Mouse (Mus musculus) lung, postnatal 14 days (tissue): ENCODE data around the gene Melk.

Experiments
- DNase-seq: peaks from one replicate; pipeline ENCODE4 v3.0.0; 2021

Gene Melk

DNA sequence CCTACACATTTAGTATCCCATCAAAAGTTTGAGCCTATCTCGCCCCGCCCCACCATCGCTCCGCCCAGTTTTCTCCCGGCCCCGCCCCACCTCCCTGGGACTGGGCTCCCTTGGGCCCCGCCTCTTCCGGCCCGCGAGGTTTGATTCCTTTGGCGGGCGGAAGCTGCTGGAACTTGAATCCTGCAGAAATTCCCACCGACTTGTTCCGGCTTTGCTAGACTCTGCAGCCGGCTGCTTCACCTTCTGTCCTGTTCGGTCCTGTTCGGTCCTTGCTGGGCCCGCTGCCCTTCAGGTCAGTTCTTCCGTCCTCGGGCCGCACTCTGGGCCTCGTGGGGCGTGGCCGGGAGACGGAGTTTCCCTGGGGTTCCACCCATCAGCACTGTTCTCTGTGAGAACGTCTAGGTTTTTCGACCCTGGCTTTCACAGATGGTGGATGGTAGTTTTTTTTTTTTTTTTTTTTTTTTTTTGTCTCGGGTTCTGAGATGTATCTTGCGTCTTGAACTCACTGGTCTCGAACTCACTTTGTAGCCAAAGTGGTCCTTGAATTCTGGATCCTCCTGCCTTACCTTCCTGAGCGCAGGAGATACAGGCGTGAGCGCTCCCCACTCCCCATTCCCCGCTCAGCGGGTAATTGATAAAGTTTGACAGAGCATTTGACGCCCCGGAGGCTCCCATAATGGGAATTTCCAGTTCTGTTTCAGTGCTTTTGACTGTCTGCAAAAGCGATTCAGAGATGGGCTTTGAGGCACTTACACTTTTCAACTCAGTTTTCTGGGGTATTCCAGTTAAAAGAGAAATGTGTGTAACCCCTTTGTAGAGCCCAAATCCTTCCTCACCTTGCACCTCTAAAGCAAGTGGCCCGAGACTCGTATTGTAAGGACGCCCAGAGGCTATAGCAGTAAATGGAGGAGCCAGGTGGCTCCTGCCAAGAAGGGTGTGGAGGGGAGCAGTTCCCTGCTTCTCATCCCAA lies at the start of gene Melk:
TSS of gene Melk (plus strand) at position 96 of the 970 bp plus-strand sequence.
- DNase-seq: peak; percentile 79

DNA sequence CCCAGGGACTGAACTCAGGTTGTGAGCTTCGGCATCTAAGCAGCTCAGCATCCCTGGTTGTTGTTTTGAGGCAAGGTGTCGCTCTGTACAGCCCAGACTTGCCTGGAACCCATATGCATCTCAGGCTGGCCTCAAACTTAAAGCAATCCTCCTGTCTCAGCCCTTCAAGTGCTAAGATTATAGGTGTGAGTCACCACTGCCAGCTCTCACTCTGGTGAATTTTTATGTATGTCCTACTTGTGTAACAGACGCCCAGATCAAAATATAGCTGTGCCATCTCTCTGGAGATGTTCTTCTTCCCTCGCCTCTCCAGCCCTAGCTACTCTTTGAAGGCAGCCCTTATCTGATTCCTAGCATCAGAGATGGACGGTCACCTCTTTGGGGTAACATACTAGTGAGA lies 49.2 kb upstream of the Melk start:
- no peak for DNase-seq

DNA sequence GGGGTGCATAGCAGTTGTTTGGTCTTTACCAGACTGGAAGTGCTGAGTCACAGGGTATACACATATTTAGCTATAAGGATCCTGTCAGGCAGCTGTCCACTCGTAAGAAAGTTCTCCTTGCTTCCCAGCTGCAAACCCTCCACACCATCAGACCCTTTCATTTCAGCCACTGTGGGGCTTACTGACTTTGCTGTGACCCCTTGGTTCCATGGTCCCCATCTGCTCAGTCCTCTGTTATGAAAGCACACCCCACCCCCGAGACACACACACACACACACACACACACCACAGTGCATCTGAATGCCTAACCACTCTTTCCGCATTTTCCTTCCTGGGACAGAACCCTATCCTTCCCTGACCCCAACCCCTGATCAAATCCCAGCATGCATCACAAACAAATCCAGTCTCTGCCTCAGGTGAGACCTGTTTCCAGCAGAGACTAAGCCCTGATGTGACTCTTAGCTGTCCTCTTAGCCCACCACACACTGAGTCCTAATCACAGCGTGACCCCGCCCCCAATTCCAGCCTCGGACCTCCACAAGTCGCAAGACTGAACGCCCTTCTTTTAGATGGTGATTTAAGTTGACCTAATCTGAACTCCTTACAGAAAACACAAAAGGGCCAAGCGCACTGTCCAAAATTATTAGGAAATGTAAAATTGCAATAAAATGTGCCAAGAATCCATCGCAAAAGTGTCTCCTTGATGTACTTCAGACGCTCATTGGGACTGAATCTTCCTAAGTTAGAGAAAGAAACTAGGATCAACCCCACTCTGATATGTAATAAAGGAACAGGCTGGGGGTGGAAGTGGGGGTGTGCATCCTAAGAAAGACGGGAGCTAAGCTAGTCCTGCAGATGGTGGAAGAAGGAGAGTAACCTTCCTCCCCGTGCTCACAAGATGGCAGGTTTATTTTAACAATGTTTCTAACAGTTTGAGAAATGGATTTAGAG lies 48.4 kb upstream of the Melk start:
- peak; percentile 14 for DNase-seq

DNA sequence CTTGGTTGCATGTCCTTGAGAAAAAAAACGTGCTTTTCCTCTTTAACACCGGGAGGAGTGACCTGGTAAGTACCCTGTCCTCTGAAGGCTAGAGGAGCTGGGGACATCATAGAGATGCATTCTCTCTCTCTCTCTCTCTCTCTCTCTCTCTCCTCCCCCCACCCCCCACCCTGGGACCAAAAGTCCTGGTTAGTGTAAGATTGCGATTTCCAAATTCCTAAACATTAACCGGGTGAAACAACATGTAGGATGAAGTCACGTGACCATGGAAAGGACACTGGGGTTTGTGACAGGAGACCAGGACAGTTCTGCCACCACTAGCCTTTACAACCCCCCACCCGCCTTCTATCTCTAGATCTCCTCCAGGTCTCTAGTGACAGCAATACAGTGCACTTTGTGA lies 47.5 kb upstream of the Melk start:
- no peak for DNase-seq

DNA sequence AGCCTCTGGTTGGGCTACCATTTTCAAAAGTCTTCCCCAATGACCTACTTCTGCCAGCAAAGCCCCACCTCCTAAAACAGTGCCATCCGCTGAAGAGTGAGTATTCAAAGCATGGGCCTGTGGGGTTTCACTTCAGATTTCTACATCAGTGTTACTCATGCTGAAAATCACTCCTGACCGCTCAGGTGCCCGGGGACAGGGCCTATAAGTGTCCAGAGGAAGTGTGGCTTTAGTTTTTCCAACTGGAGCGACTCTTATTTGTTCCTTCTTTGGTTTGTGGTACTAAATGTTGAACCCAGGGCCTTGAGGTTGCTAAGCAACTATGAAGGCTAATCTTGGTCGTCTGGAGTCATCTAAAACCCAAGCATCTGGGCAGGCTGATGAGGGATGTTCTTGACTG lies 46.1 kb upstream of the Melk start:
- DNase-seq: no peak

DNA sequence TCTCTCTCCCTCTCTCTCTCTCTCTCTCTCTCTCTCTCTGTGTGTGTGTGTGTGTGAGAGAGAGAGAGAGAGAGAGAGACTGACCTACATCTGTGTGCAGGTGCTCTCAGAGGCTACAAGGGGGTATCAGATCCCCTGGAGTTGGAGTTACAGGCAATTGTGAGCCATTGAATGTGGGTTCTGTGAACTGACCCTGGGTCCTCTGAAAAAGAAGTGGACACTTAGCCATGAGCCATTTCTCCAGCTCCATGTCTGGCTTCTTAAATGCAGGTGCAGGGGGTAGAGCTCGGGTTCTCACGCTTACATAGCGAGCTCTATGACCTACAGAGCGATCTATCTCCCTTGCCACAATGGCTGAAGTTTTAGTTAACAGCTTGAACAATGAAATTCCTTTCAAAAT lies 41.5 kb upstream of the Melk start:
- DNase-seq: no peak

DNA sequence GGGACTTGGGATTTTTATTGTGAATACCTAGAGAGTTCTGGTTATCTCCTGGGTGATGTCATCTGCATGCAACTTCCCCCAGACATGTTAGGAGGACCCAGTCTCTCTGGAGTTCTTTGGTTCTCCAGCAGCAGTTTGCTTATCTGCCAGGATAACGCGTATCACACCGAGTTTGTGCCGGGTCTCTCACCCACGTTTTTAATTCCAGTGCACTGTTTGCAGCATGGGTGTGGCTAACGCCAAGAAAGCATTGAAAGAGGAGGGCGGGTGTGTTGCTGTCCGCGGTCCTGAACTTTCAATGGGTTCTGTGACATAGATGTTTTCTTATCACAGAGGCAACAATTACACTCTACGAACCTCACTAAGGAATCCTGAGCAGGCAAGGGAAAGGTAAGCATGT lies 40.4 kb upstream of the Melk start:
- peak; percentile 77 for DNase-seq

DNA sequence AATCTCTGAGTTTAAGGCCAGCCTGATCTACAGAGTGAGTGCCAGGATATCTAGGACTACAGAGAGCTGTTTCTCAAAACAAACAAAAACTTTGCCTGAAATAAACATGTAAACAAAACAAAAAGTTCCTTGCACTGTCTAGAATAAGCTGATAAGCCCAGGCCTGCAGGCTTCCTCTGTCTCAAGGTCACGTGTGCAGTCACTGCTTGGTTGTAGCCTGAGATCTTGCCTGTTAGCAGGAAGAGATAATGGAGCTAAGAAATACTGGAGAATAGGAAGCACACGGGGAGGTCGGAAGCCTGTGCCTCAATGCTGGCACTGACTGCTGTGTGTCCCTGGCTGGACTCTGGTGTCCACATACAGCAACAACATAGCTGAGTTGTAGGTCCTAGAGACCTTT lies 35.2 kb upstream of the Melk start:
- DNase-seq: no peak

DNA sequence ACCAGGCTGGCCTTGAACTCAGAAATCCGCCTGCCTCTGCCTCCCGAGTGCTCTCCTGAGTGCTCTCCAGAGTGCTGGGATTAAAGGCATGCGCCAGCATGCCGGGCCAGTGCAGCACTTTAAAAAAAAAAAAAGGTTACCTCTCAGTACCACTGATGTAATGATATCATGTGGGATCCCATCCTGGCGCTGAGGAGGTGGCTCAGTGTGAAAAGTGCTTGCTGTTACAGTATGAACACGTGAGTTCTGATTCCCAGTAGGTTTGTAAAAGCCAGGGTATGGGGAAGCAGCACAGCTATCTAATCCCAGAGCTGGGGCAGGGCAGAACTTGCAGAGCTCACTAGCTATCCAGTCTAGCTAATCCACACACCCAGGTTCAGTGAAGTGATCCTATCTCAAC lies 33.2 kb upstream of the Melk start:
- DNase-seq: no peak

DNA sequence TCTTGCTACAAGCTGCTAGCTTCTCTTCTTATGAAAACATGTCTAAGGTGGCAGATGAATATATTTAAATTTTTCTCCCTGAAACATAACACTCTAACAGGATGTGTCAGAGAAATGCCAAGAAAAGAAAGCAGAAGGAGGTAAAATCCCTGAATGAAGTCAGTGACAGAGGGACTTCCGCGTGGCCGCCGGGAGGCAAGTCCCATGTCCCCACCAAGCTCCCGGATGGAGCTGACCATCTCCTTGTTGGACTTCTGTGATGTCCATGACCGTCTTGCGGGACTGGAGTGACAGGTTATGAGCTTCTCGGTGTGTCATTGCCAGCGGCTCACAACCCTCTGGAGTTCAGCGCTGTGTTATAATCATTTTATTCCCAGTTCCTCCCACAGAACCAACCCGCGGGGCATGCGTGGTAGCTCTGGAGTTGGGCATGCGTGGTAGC lies 31.3 kb upstream of the Melk start:
- no peak for DNase-seq

DNA sequence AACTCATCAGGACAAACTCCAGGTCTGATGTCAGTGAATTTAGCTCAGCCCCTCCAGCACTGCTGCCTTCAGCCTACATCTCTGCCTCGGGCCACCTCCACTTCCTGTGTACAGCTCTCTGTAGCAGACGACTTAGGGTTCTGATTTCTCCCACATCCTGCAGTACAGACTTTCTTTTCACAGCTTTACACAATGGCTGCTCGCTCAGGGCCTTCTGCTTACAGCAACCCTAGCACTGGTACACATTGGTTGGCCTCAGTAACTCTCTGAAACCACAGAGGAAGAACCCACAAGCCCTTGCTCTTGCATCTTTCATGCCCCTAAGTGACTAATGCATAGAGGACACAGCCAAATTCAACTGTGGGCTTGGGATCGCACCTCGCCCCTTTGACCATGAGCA lies 29.5 kb upstream of the Melk start:
- no peak for DNase-seq

DNA sequence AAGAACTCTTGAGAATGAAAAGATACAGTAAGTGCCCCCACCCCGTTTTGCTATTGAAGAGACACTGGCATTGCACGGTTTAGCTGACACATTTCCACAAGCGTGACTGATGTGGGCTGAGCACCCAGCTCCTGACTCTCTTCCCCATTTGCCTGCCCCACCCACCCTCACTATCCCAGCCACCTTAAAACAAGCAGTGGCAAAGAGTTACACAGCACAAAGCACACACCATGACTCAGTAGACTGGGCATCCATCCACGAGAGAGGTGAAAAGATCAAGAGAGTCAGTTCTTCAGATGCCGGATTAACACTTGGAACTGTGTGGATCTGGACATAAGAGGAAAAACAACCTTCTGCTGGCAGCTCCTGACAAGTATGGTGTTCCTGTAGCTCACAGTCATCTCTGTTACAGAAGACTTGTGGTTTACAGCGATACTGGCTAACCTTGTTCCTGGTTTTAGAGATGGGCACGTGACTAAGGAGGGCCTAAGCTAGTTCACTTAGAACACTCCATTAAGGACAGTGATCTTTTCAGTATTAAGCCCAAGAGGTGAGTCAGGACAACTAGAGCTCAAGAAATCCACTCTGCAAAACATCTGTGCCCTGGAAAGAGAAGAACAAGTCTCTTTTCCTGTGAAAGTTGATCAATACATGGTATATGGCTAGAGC lies 18.9 kb upstream of the Melk start:
- DNase-seq: no peak

DNA sequence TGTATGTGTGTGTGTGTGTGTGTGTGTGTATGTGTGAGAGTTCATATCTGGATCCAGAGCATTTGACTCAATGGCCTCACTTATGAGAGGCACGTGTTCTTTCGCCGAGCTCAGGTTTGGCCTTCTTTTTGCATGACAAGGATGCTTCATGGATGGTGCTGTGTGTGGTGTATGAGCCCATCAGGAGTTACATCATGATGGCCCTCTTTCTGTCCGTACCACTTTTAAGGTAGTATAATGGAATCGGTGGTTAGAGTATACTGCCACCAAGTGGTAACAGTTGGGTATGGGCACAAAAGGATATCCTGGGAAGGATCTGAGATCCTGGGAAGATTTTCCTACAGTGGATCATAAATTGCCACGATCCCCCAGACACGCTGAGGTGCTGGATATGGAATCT lies 8.1 kb upstream of the Melk start:
- DNase-seq: peak; percentile 51

DNA sequence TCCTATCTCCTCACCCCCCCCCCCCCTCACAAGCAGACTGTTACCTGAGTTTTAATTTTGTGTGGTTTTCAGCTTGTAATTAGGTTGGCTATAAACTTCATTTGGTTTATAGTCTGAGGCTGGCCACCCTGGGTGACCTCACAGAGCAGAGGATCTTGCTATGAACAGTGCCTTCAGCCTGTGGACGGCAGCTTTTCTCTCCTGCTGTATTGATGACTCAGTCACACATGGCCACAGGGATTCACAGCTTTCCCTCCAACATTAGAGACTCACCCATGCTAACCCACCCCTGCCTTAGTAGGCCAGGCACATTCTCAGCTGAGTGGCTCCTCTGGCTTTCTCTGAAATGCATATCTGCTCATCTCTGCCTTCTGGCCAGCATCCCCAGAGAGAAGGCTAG lies 4.8 kb upstream of the Melk start:
- DNase-seq: no peak

DNA sequence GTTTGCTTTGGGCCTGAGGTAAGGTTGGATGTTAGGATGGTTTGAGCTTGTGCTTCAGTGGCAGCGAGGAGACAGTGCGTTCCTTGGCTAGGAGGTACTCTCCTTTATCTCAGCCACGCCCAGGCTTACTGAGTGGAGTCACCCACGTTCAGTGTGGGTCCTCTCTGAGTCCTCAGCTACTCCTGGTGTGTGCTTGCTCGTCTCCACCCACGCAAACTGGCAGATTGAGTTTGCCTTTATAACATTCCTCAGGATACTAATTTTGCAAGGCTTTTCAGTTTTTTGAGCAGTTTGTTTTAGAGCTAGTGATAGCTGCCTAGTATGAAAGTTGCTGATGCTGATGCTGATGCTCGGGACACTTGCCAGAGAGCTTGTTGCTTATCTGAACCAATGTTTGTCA lies 5.9 kb downstream of the Melk start:
- no peak for DNase-seq

DNA sequence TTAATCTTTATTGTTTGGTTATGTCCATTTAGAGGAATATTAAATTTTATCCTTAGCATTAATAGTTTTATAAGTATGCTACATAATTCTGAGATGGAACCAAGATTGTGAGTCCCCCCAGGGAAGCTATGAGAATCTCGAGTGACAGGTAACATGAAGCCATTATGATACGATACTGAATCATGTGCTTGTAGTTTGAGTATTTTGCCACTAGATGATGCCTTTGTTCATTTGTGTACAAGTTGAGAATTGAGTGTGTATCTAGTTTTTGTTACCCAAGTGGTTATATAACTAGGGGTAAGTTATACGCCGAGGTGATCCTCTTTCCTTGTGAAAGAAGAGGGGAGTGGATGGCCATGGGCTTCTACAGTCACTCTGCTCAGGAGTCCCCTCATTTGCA lies 9.8 kb downstream of the Melk start:
- no peak for DNase-seq

DNA sequence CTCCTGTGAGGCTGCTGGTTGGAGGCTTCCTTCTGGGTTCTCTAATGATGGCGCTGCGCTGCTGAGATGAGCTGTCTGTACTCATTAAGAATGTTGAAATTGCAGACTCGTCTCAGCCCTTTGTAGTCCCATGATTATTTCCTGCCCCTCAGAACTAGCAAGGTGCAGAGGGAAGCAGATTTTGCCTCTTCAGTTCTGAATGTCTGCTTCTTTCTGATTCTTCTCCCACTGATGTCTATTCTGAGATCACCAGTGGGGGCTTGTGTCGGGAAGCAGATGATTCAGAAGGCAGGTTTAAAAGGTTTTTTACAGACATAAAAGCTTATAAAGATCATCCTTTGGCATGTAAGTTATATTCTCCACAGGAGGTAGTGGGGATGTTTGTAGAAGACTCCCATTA lies 10.2 kb downstream of the Melk start:
- no peak for DNase-seq

DNA sequence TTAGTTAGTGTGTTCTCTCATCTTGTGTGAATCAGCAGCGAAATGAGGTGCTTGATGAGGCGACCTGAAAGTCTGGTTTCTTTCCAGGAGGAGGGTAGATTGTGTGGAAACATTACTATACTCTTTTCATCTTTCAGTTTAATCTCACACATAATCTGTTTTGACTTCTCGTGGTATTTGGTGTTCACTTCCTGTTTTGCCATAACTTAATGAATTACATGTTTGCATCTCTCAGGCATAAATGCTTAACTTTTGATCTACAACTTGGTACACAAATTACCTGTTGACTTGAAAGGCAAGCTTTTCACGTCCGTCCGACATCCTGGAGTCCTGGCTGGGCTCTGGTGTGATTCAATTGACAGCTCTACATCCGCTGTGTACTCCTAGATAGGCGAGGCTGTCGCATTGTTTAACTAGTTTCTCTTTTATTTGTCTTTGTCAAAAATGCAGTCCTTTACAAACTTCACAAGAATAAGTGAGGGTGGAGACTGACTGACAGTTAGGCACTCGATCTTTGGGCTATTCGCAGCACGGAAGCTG lies 15.7 kb downstream of the Melk start:
- DNase-seq: no peak

DNA sequence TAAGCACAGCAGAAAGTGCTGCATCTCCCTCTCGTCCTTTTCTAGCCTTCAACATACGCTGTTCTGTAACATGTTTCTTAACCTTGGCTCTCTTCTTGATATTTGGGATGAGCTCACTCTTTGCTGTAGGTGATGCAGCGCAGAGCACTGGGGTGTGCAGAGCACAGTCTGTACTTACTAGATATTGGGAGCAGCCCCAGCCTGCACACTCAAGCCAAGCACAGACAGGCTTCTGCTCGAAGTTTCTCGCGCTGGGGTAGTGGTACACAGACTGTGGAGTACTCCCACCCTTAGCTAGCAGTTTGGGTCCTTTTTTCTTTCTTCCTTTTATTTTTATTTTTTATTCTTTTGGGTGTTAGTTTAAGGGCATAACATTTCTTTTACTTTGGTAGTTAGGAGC lies 19.8 kb downstream of the Melk start:
- DNase-seq: no peak

DNA sequence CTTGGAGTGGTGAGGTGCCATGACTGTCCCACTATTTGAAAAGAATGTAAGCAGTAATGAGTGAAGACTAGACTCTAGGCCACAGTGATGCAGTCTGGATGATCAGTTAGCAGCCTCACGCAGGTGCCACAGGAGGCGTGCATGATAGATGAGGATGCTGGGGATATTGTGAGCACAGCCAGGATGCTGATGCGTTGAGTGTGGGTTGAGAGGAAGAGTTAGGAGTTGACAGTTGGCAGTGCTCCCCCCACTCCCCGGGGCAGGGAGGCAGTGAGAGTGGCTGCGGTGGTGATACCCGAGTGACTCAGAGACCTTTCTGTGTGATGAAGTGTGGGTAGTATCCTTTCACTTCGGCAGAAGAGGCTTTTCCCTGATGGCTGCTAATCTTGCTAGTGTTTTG lies 21.4 kb downstream of the Melk start:
- DNase-seq: no peak

DNA sequence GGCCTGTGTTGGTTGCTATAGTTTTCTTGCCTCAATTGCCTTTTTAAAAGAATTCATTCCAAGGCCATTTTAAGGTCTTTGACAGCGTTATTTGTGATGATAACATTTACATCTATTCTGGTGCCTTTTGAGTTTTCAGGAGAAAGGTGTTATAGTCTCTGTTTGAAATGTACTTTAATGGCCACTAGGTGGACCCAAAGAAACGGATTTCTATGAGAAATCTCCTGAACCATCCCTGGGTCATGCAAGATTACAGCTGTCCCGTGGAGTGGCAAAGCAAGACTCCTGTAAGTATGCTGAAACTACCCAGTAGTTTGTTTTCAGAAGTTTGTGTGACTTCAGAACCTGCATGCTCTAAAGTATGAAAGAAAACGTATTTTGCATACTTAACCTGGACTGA lies 24.8 kb downstream of the Melk start:
- DNase-seq: no peak

DNA sequence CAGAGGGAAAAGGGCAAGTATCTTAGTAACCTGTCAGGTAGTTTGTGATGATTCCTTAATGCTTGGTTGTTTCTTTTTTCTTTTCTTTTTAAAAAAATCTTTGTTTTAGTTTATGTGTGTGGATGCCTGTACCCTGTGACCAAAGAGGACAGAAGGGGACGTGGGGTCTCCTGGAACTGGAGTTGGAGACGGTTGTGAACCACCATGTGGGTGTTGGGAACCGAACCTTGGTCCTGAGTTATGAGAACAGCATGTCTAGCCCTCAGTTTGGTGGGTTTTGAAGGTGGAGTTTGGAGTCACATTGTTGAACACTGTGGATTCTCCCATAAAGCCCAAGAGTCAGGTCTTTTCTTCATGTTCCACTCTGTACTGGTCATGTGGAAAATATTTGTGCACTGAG lies 26.0 kb downstream of the Melk start:
- DNase-seq: no peak

DNA sequence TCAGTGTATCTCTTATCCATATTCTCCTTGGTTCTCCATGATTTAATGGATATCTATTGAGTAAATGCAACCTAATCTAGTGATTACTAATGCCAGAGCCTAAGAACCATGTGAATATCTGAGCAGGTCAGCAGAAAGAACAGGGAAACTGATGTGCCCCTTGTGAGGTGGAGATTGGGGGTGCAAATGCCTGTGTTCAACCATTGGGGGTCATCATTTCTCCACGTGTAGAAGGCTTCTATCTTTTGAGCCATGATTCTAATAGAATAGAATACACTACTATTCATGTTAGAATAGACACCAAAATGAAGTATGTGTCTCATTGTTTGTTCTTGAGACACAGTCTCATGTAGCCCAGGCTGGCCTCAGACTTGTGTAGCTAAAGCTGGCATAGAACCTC lies 27.3 kb downstream of the Melk start:
- DNase-seq: no peak
